Mouse (Mus musculus) embryonic facial prominence, embryonic 11.5 days (tissue): ENCODE measurements around the gene Oser1. TPM values are rescaled to one million over a fixed set of nuclear protein-coding genes. Genes with fewer than 3 reads are reported as not detected.

ENCODE experiments used
- ATAC-seq: fragments of 200-750 bp; cut with Nextera tagmentation; replicated peaks from 2 replicates; pipeline ENCODE4 v1.8.0; 2017; ENCODE audit warnings: low read depth; ENCODE audit not compliant: insufficient number of reproducible peaks, low FRiP score, low TSS enrichment
- DNase-seq: peaks from one replicate; pipeline ENCODE4 v3.0.0-alpha.2; 2015; ENCODE audit warnings: low spot score
- H3K27ac ChIP-seq: fragments of 300-500 bp; sonication (generic); replicated peaks from 2 replicates; pipeline ENCODE4 v1.5.1; 2014; ENCODE audit warnings: mild to moderate bottlenecking, low read depth, low read length, control low read depth
- H3K27me3 ChIP-seq: fragments of 300-500 bp; sonication (generic); 2 replicates; pipeline ENCODE4 v1.6.1; 2014; ENCODE audit warnings: mild to moderate bottlenecking, low read length, moderate library complexity, mixed read lengths; ENCODE audit not compliant: control insufficient read depth, insufficient read depth
- H3K36me3 ChIP-seq: fragments of 300-500 bp; sonication (generic); replicated peaks from 2 replicates; pipeline ENCODE4 v1.6.1; 2014; ENCODE audit warnings: low read depth, mild to moderate bottlenecking, low read length, moderate library complexity, mixed read lengths; ENCODE audit not compliant: control insufficient read depth, insufficient read depth
- H3K4me1 ChIP-seq: fragments of 300-500 bp; sonication (generic); 2 replicates; pipeline ENCODE4 v1.6.1; 2014; ENCODE audit warnings: low read length, mixed read lengths; ENCODE audit not compliant: control insufficient read depth, insufficient read depth
- H3K4me2 ChIP-seq: fragments of 300-500 bp; sonication (generic); 2 replicates; pipeline ENCODE4 v1.6.1; 2014; ENCODE audit warnings: low read depth, mild to moderate bottlenecking, control low read depth, low read length, moderate library complexity
- H3K4me3 ChIP-seq: fragments of 300-500 bp; sonication (generic); 2 replicates; pipeline ENCODE4 v1.5.1; 2014; ENCODE audit warnings: low read depth, low read length, control low read depth
- H3K9ac ChIP-seq: fragments of 300-500 bp; sonication (generic); replicated peaks from 2 replicates; pipeline ENCODE4 v1.6.1; 2014; ENCODE audit warnings: mild to moderate bottlenecking, control low read depth, low read length
- H3K9me3 ChIP-seq: fragments of 300-500 bp; sonication (generic); replicated peaks from 2 replicates; pipeline ENCODE4 v1.6.1; 2016; ENCODE audit warnings: mild to moderate bottlenecking, low read length, inconsistent platforms, mixed read lengths; ENCODE audit not compliant: control insufficient read depth
- WGBS: fragments of 180-500 bp; shearing (Covaris S2); extraction: QIAGEN DNeasy Blood & Tissue Kit; methylation state at CpG from one replicate; pipeline ENCODE4 v1.1.7; 2014; 5-methylcytosine and 5-hydroxymethylcytosine counted together
- polyA plus RNA-seq: library from polyadenylated mRNA; unstranded; fragments of >200 nt; fragmentation: Nextera tagmentation; extraction: Ambion mirVana; gene quantifications from 2 replicates; pipeline ENCODE4 v1.2.1, GENCODE M21; 2014

Gene Oser1
- polyA plus RNA-seq, 1 experiment from 2014 or later, result 105 TPM

DNA sequence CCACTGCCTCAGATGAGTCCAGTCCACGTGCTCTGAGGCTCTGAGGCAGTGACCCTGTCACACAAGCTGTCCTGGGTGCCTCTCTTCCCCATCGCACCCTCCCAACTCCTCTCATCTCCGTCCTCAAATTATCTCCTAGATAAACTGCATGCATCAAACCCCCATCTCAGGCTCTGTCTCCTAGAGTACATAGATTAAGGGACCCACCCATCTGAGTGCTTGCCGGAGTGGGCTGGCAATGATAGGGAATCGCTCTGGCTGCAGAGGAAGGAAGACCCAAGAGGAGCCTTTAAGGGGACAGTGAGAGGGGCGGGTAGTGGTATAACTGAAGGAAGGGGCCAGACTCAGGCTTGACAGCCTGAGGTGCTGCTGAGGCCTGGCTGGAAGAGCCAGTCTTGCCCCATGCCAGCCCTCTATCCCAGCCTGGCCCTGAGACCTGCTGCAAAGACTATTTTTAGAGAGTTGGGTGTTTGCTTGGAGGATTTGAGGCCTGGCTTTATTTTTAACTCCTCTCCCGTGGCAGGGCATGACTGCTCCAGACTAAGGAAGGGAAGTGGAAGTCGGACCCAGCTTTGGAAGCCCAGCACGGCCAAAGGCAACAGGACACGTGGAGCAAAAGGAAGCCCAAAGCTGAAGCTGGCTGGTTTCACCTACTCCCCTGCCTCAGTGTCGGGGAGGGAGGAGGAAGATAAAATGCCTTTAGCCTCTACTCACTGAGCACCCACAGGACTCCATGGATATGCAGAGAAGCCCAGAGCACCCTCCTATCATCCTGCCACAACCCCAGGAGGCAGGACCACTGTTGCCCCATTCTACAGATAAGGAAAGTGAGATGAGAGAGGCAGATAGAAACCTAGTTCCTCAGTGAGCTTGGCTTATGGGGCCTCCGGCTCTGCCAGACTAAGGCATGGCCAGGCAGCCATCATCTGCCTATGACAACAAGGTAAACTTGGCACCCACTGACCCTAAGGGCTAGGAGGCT lies 61.3 kb downstream of the Oser1 start:
- Histone ChIP-seq H3K9me3 (no peaks in the 10 kb centered on the region), H3K27ac (no peak overlapping the region), H3K9ac (no peak overlapping the region), H3K4me1 (no peaks in the 10 kb centered on the region), H3K27me3 (no peaks in the 10 kb centered on the region), H3K4me3 (no peak overlapping the region), H3K4me2 (no peak overlapping the region), H3K36me3 (no peaks in the 10 kb centered on the region)
- DNase-seq, result no peak
- no peak for ATAC-seq
- 75% methylated on average over 12 of the region's 12 CpGs for WGBS

DNA sequence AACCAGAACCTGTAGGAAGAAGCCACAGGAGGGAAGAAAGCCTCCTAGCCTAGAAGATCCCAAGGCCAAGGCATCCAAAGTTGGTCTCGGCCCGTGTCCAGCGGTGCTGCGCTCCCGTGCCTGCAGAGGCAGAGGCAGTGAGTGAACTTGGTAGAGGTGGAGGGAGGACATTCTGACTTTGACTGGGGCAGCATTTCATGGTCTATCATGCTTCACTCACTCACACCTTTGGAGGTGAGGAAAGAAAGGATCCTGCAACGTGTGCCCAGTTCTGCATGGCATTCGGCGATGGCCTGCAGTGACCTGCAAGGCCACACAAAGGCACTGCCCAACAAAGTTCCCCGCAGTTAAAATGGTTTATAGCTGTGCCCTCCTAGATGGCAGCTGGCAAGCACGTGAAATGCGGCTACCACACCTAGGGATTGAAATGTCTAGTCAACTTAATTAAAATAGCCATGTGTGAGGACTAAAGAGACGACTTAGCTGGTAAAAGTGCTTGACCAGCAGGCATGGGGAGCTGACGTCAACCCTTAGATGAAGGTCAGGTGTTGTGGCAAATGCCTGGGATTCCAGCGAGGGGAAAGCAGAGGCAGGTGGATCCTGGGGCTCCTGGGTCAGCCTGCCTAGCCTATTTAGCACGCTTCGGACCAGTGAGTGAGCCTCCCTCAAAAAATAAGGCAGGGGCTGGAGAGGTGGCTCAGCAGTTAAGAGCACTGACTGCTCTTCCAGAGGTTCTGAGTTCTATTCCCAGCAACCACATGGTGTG lies 63.5 kb downstream of the Oser1 start:
- 79% methylated on average over 16 of the region's 16 CpGs for WGBS
- no peaks in the 10 kb centered on the region for H3K36me3 ChIP-seq
- H3K9ac ChIP-seq, result no peak overlapping the region
- ATAC-seq (no peak), DNase-seq (no peak)
- no peak overlapping the region for H3K27ac ChIP-seq
- H3K4me1 ChIP-seq, result no peaks in the 10 kb centered on the region
- no peaks in the 10 kb centered on the region for H3K27me3 ChIP-seq
- H3K9me3 ChIP-seq, result no peaks in the 10 kb centered on the region
- no peak overlapping the region for H3K4me2 ChIP-seq
- H3K4me3 ChIP-seq, result no peak overlapping the region

DNA sequence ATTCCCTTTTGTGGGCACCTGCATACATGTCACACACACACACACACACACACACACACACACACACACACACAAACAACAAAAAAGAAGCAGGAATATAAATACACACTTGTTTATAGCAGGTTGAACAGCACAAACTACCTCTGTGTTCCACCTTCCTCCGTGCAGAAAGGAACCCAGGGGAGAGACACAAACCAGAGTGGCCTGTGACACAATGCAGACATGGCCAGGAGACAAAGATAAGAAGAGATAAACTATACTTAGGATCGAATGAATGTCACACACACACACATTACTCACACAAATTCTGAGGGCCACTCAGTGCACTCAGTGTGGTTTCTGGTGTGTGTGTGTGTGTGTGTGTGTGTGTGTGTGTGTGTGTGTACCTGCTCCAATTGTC lies 65.2 kb downstream of the Oser1 start:
- H3K27ac ChIP-seq, result no peak overlapping the region

DNA sequence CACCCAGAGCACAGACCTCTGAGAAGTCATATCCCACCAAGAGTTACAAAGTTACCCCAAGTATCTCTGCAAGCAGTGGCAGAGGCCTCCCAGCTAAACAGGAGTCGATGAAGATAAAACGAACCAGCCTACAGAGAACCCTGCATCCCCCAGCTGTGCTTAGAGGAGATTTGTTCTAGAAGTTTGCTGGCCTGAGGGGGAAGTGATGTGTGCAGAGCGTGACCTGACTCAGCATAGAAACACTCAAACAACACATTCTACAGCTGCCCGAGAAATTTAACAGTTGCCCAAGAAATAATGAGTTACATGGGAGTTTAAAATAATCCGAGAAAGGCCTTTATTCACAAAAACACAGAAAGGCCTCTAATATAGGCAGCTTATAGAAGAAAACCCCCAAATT lies 65.8 kb downstream of the Oser1 start:
- H3K27me3 ChIP-seq, result no peaks in the 10 kb centered on the region
- H3K9me3 ChIP-seq, result no peaks in the 10 kb centered on the region
- DNase-seq, result no peak
- no peak overlapping the region for H3K27ac ChIP-seq
- ATAC-seq, result no peak
- H3K4me3 ChIP-seq, result no peak overlapping the region
- H3K4me1 ChIP-seq, result no peaks in the 10 kb centered on the region
- H3K4me2 ChIP-seq, result no peak overlapping the region
- 76% methylated on average over 5 of the region's 5 CpGs for WGBS
- no peak overlapping the region for H3K9ac ChIP-seq
- no peaks in the 10 kb centered on the region for H3K36me3 ChIP-seq

More for the DNA sequence above, 65.2 kb downstream of the Oser1 start:
- Histone ChIP-seq H3K9ac (no peak overlapping the region), H3K27me3 (no peaks in the 10 kb centered on the region), H3K36me3 (no peaks in the 10 kb centered on the region), H3K9me3 (no peaks in the 10 kb centered on the region), H3K4me2 (no peak overlapping the region), H3K4me1 (no peaks in the 10 kb centered on the region), H3K4me3 (no peak overlapping the region)
- ATAC-seq, result no peak
- WGBS, result 61% methylated on average over 2 of the region's 2 CpGs
- DNase-seq, result no peak

DNA sequence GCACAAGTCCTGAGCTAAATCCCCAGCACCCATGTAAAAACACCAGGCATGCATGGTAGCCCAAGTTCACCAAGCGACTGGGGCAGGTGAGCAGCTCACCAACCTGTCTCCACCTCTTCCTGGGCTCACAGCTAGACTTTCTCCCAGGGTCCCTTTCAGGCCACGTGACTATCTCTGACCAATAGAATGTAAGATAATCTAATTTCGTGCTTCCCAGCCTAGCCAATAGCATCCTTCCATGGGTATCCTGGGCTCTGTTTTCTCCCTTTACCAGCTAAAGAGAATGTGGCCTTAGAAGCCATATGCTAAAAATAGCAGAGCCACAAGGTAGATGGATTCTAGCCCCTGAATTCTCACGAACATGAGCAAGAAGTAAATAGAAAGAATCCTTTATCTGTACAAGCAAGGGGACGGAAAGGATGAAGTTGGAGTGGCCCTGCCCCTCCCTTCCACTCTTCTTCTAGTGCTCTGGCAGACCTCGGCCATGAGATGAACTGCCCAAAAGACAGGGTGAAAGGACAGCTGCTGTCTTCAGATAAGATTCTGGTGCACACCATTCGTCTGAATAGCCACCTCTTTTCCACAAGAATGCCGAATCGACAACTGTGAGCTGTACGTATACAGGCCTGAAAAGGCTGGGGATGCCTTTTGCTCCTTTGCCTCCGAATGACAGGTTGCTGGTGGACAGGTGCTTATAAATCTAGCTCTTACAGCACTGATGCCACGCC lies 68.2 kb downstream of the Oser1 start:
- no peaks in the 10 kb centered on the region for H3K4me1 ChIP-seq
- H3K9ac ChIP-seq, result no peak overlapping the region
- no peaks in the 10 kb centered on the region for H3K36me3 ChIP-seq
- no peak for ATAC-seq
- H3K4me3 ChIP-seq, result no peak overlapping the region
- no peak overlapping the region for H3K27ac ChIP-seq
- H3K4me2 ChIP-seq, result no peak overlapping the region
- 83% methylated on average over 12 of the region's 12 CpGs for WGBS
- H3K27me3 ChIP-seq, result no peaks in the 10 kb centered on the region
- DNase-seq, result no peak
- no peaks in the 10 kb centered on the region for H3K9me3 ChIP-seq

Other genes starting within 250 kb of the Oser1 start
- gene Tox2, start 221.6 kb downstream of the Oser1 start, polyA plus RNA-seq, result 10.8 and 13.2 TPM in 2 replicates
- 0.42 and 0.54 TPM in 2 replicates for gene Jph2, start 26.7 kb downstream of the Oser1 start, polyA plus RNA-seq
- 10.9 and 13.6 TPM in 2 replicates for gene Gdap1l1, start 13.8 kb upstream of the Oser1 start, polyA plus RNA-seq
- gene Fitm2, start 47.9 kb upstream of the Oser1 start, polyA plus RNA-seq, result 9.0 and 9.7 TPM in 2 replicates
- not detected in 2 replicates for gene R3hdml, start 67.6 kb upstream of the Oser1 start, polyA plus RNA-seq
- not detected in 2 replicates for gene Hnf4a, start 82.1 kb upstream of the Oser1 start, polyA plus RNA-seq
- gene Ttpal, start 177.6 kb upstream of the Oser1 start, polyA plus RNA-seq, result 45.3 and 47.2 TPM in 2 replicates
- 26.0 and 27.9 TPM in 2 replicates for gene Serinc3, start 220.4 kb upstream of the Oser1 start, polyA plus RNA-seq
- gene Pkig, start 233.7 kb upstream of the Oser1 start, polyA plus RNA-seq, result 166 and 173 TPM in 2 replicates